ENCODE assay signal across 24 mouse cellular contexts in genomic region chr11:32516091-32516490, GRCm38 (mm10). TPM values are rescaled to one million over a fixed set of nuclear protein-coding genes. Genes with fewer than 3 reads are reported as not detected.
DNase-seq lines count a peak whose midpoint lies in the region; ATAC-seq and TF ChIP-seq lines count a peak whose summit lies in the region.
"Had no signal": no experiment of that assay in that cellular context is flagged by ENCODE, and none has a peak within 500 bp of the region (broad histone marks: within the 10 kb centered on the region; RNA-seq: fewer than 3 reads in every experiment).

No protein-coding gene starts in this region.

- no peaks in the 10 kb centered on the region for H3K9me3 ChIP-seq in forebrain, postnatal 0 days (ENCODE audit: low read length)
- no peaks in the 10 kb centered on the region for H3K9me3 ChIP-seq in forebrain, embryonic 13.5 days (replicated peaks)
- H3K9me3 ChIP-seq: forebrain, embryonic 12.5 days; limb, embryonic 12.5 days; midbrain, embryonic 10.5 days; neural tube, embryonic 15.5 days had no signal

- ATAC-seq in forebrain, postnatal 0 days: no peak
- no peak for ATAC-seq in forebrain, embryonic 13.5 days
- ATAC-seq: CD4-positive, CD25-positive, alpha-beta regulatory T cell, adult 4 months; hindbrain, embryonic 16.5 days; intestine, embryonic 16.5 days; liver, postnatal 0 days had no signal

- peak overlapping the region; percentile 55 for H3K27ac ChIP-seq in forebrain, postnatal 0 days (ENCODE audit: low read depth, low read length)
- H3K27ac ChIP-seq in forebrain, embryonic 13.5 days: no peak overlapping the region
- H3K27ac ChIP-seq: forebrain, embryonic 12.5 days; heart, adult 2 months; limb, embryonic 12.5 days; midbrain, embryonic 10.5 days; neural tube, embryonic 15.5 days had no signal

- no peak overlapping the region for H3K4me3 ChIP-seq in forebrain, postnatal 0 days (ENCODE audit: low read depth, low read length)
- H3K4me3 ChIP-seq in forebrain, embryonic 13.5 days: no peak overlapping the region
- H3K4me3 ChIP-seq: forebrain, embryonic 12.5 days; heart, adult 2 months; limb, embryonic 12.5 days; midbrain, embryonic 10.5 days; neural tube, embryonic 15.5 days had no signal

- no peak overlapping the region for H3K9ac ChIP-seq in forebrain, postnatal 0 days
- no peak overlapping the region for H3K9ac ChIP-seq in forebrain, embryonic 13.5 days
- H3K9ac ChIP-seq: forebrain, embryonic 12.5 days; limb, embryonic 12.5 days; liver, postnatal 0 days; neural tube, embryonic 15.5 days had no signal

- no peaks in the 10 kb centered on the region for H3K27me3 ChIP-seq in forebrain, postnatal 0 days (ENCODE audit: insufficient read depth, low read length)
- no peaks in the 10 kb centered on the region for H3K27me3 ChIP-seq in forebrain, embryonic 13.5 days
- H3K27me3 ChIP-seq: forebrain, embryonic 12.5 days; limb, embryonic 12.5 days; neural tube, embryonic 15.5 days had no signal

- peaks cover 10% of the 10 kb centered on the region for H3K36me3 ChIP-seq in forebrain, postnatal 0 days (ENCODE audit: insufficient read depth)
- peaks cover 24% of the 10 kb centered on the region for H3K36me3 ChIP-seq in forebrain, embryonic 13.5 days (ENCODE audit: poor library complexity, severe bottlenecking)

- TF ChIP-seq CTCF in forebrain, postnatal 0 days (IDR thresholded peaks at IDR 0.05; ENCODE audit: low read depth): no peak

- H3K4me1 ChIP-seq in forebrain, postnatal 0 days (ENCODE audit: insufficient read depth): no peaks in the 10 kb centered on the region; the same call in 1 of the 2 replicates
- H3K4me1 ChIP-seq in forebrain, embryonic 13.5 days: no peaks in the 10 kb centered on the region
- H3K4me1 ChIP-seq: forebrain, embryonic 12.5 days; limb, embryonic 12.5 days; midbrain, embryonic 10.5 days; neural tube, embryonic 15.5 days had no signal

- DNase-seq in cerebellum, postnatal 10 days: peak; percentile 40 to 42
- DNase-seq in cerebellum, adult 11 months: no peak
- DNase-seq in forebrain, postnatal 0 days: no peak
- peak; percentile 15 for DNase-seq in right cerebral cortex, postnatal 14 days
- DNase-seq in right cerebral cortex, postnatal 36 days (ENCODE audit: low spot score in 2 of 2): no peak
- DNase-seq in heart, postnatal 4 days: no peak
- DNase-seq: adrenal gland, adult 2 months; gastrocnemius, postnatal 25 days; heart, adult 2 months; kidney, adult 9 months; kidney, postnatal 14 days; liver, postnatal 0 days; lung, postnatal 10 days; right cerebral cortex, adult 18-20 months; spleen, adult 18-20 months had no signal

- H3K4me2 ChIP-seq in forebrain, postnatal 0 days (ENCODE audit: low read depth): no peak overlapping the region
- H3K4me2 ChIP-seq in forebrain, embryonic 13.5 days: no peak overlapping the region
- H3K4me2 ChIP-seq: forebrain, embryonic 12.5 days; limb, embryonic 12.5 days; liver, embryonic 11.5 days; neural tube, embryonic 15.5 days had no signal

- 72% methylated on average over 12 of the region's 12 CpGs for WGBS in forebrain, postnatal 0 days
- 90% methylated on average over 12 of the region's 12 CpGs for WGBS in forebrain, embryonic 13.5 days

RNA-seq across cellular contexts. Expression of gene Efcab9, which starts 15.8 kb away (rescaled TPM):
- total RNA-seq in forebrain, postnatal 0 days (2014; rRNA removed): not detected in 2 replicates
- polyA plus RNA-seq in forebrain, postnatal 0 days (2015; fragmentation: Nextera tagmentation; extraction: Ambion mirVana): 0.22 TPM in 1 of 2 replicates, not detected in the other
- polyA plus RNA-seq in forebrain, embryonic 13.5 days (2015; fragmentation: Nextera tagmentation; extraction: Ambion mirVana): 0.27 and 0.33 TPM in 2 replicates
- total RNA-seq in heart, postnatal 4 days (2021): under 1 TPM in 1 of 2 experiments, not detected in 1; 0.47 TPM
- total RNA-seq: heart, adult 2 months had no signal
- polyA plus RNA-seq: adrenal gland, adult 2 months; heart, adult 2 months; hindbrain, embryonic 16.5 days; neural tube, embryonic 15.5 days had no signal

RNA-seq across cellular contexts. Expression of gene Stk10, which starts 17.0 kb away (rescaled TPM):
- 2.0 and 2.3 TPM in 2 replicates for total RNA-seq in forebrain, postnatal 0 days (2014; rRNA removed)
- 0.90 and 0.97 TPM in 2 replicates for polyA plus RNA-seq in forebrain, postnatal 0 days (2015; fragmentation: Nextera tagmentation; extraction: Ambion mirVana)
- 1.3 TPM in 2 replicates for polyA plus RNA-seq in forebrain, embryonic 13.5 days (2015; fragmentation: Nextera tagmentation; extraction: Ambion mirVana)
- total RNA-seq in heart, postnatal 4 days (2021): 10 to 100 TPM; 11.8 to 12.7 TPM

Comparison
In these comparisons a context has a peak if more than half of its experiments do, and no peak if none do; other contexts are left out.
1. DNase-seq: peak in cerebellum, postnatal 10 days (2 of 2) and right cerebral cortex, postnatal 14 days (single experiment); none in cerebellum, adult 11 months (single experiment), forebrain, postnatal 0 days (single experiment), right cerebral cortex, postnatal 36 days (0 of 2) and heart, postnatal 4 days (single experiment).